Mouse (Mus musculus): ENCODE measurements around the gene Emid1. TPM values are rescaled to one million over a fixed set of nuclear protein-coding genes. Genes with fewer than 3 reads are reported as not detected.
A peak's percentile ranks its signal among the peaks of the same experiment; 100 is the strongest.

Gene Emid1
- polyA plus RNA-seq, 1 experiment from 2014 or later = 178 TPM

GRCm38 (mm10) chr11:5175141-5175540 lies 23.1 kb upstream of the Emid1 start:
- no peaks in the 10 kb centered on the region for H3K36me3 ChIP-seq (ENCODE audit: control insufficient read depth, insufficient read depth, low read length)
- H3K9ac ChIP-seq (ENCODE audit: low read depth, low read length) = no peak overlapping the region
- no peaks in the 10 kb centered on the region for H3K9me3 ChIP-seq (ENCODE audit: control insufficient read depth, low read length)
- no peak overlapping the region for H3K4me2 ChIP-seq (replicated peaks; ENCODE audit: low read depth, low read length)
- no peak overlapping the region for H3K4me3 ChIP-seq (ENCODE audit: low read length)
- H3K27ac ChIP-seq (ENCODE audit: low read depth, low read length) = no peak overlapping the region
- WGBS = 91% methylated on average over 7 of the region's 7 CpGs
- H3K4me1 ChIP-seq (ENCODE audit: control insufficient read depth, insufficient read depth, low read length) = 0 out of 2 replicates have a peak, but pooled peaks cover 4% of the 10 kb centered on the region
- no peaks in the 10 kb centered on the region for H3K27me3 ChIP-seq (ENCODE audit: control insufficient read depth, insufficient read depth, low read length)
- ATAC-seq (ENCODE audit: low FRiP score, low TSS enrichment) = no peak

GRCm38 (mm10) chr11:5172861-5173260 lies 20.8 kb upstream of the Emid1 start:
- Histone ChIP-seq H3K9ac (ENCODE audit: low read depth, low read length) (no peak overlapping the region), H3K36me3 (ENCODE audit: control insufficient read depth, insufficient read depth, low read length) (no peaks in the 10 kb centered on the region), H3K27ac (ENCODE audit: low read depth, low read length) (no peak overlapping the region), H3K4me3 (ENCODE audit: low read length) (no peak overlapping the region), H3K27me3 (ENCODE audit: control insufficient read depth, insufficient read depth, low read length) (no peaks in the 10 kb centered on the region), H3K4me2 (replicated peaks; ENCODE audit: low read depth, low read length) (no peak overlapping the region), H3K9me3 (ENCODE audit: control insufficient read depth, low read length) (no peaks in the 10 kb centered on the region), H3K4me1 (ENCODE audit: control insufficient read depth, insufficient read depth, low read length) (0 out of 2 replicates have a peak, but pooled peaks cover 4% of the 10 kb centered on the region)
- 0 out of 2 replicates have a peak, but pooled peaks have one; percentile 29 for ATAC-seq (ENCODE audit: low FRiP score, low TSS enrichment)
- 50% methylated on average over 3 of the region's 3 CpGs for WGBS

- Histone ChIP-seq H3K36me3 (ENCODE audit: control insufficient read depth, insufficient read depth, low read length) (no peaks in the 10 kb centered on the region), H3K4me3 (ENCODE audit: low read length) (no peak overlapping the region), H3K4me1 (ENCODE audit: control insufficient read depth, insufficient read depth, low read length) (peaks cover 6% of the 10 kb centered on the region), H3K27ac (ENCODE audit: low read depth, low read length) (no peak overlapping the region), H3K27me3 (ENCODE audit: control insufficient read depth, insufficient read depth, low read length) (no peaks in the 10 kb centered on the region), H3K9ac (ENCODE audit: low read depth, low read length) (no peak overlapping the region), H3K4me2 (replicated peaks; ENCODE audit: low read depth, low read length) (no peak overlapping the region), H3K9me3 (ENCODE audit: control insufficient read depth, low read length) (no peaks in the 10 kb centered on the region)
- WGBS = 70% methylated on average over 9 of the region's 9 CpGs
- no peak for ATAC-seq (ENCODE audit: low FRiP score, low TSS enrichment)
Observed at GRCm38 (mm10) chr11:5167311-5167710, 15.3 kb upstream of the Emid1 start.

- H3K27me3 ChIP-seq (ENCODE audit: control insufficient read depth, insufficient read depth, low read length) = no peaks in the 10 kb centered on the region
- H3K36me3 ChIP-seq (ENCODE audit: control insufficient read depth, insufficient read depth, low read length) = no peaks in the 10 kb centered on the region
- no peaks in the 10 kb centered on the region for H3K9me3 ChIP-seq (ENCODE audit: control insufficient read depth, low read length)
- peak overlapping the region; percentile 51; the same call in 1 of the 2 replicates for H3K27ac ChIP-seq (ENCODE audit: low read depth, low read length)
- peak overlapping the region; percentile 28; the same call in 1 of the 2 replicates for H3K9ac ChIP-seq (ENCODE audit: low read depth, low read length)
- H3K4me1 ChIP-seq (ENCODE audit: control insufficient read depth, insufficient read depth, low read length) = peaks cover 6% of the 10 kb centered on the region
- peak; percentile 58 for ATAC-seq (ENCODE audit: low FRiP score, low TSS enrichment)
- no peak overlapping the region for H3K4me2 ChIP-seq (replicated peaks; ENCODE audit: low read depth, low read length)
- no peak overlapping the region for H3K4me3 ChIP-seq (ENCODE audit: low read length)
- WGBS = 26% methylated on average over 7 of the region's 8 CpGs
Observed at GRCm38 (mm10) chr11:5165471-5165916, 13.4 kb upstream of the Emid1 start.

GRCm38 (mm10) chr11:5164310-5164709 lies 12.3 kb upstream of the Emid1 start:
- Histone ChIP-seq H3K9me3 (ENCODE audit: control insufficient read depth, low read length) (no peaks in the 10 kb centered on the region), H3K4me2 (replicated peaks; ENCODE audit: low read depth, low read length) (no peak overlapping the region), H3K4me1 (ENCODE audit: control insufficient read depth, insufficient read depth, low read length) (peaks cover 6% of the 10 kb centered on the region), H3K27ac (ENCODE audit: low read depth, low read length) (no peak overlapping the region), H3K4me3 (ENCODE audit: low read length) (no peak overlapping the region), H3K9ac (ENCODE audit: low read depth, low read length) (no peak overlapping the region), H3K27me3 (ENCODE audit: control insufficient read depth, insufficient read depth, low read length) (no peaks in the 10 kb centered on the region), H3K36me3 (ENCODE audit: control insufficient read depth, insufficient read depth, low read length) (no peaks in the 10 kb centered on the region)
- 27% methylated on average over 8 of the region's 8 CpGs for WGBS
- no peak for ATAC-seq (ENCODE audit: low FRiP score, low TSS enrichment)

- Histone ChIP-seq H3K9ac (ENCODE audit: low read depth, low read length) (no peak overlapping the region), H3K36me3 (ENCODE audit: control insufficient read depth, insufficient read depth, low read length) (no peaks in the 10 kb centered on the region), H3K27me3 (ENCODE audit: control insufficient read depth, insufficient read depth, low read length) (no peaks in the 10 kb centered on the region), H3K4me1 (ENCODE audit: control insufficient read depth, insufficient read depth, low read length) (peaks cover 6% of the 10 kb centered on the region), H3K9me3 (ENCODE audit: control insufficient read depth, low read length) (no peaks in the 10 kb centered on the region), H3K27ac (ENCODE audit: low read depth, low read length) (no peak overlapping the region), H3K4me3 (ENCODE audit: low read length) (no peak overlapping the region), H3K4me2 (replicated peaks; ENCODE audit: low read depth, low read length) (no peak overlapping the region)
- WGBS = 94% methylated on average over 8 of the region's 8 CpGs
- ATAC-seq (ENCODE audit: low FRiP score, low TSS enrichment) = no peak
Observed at GRCm38 (mm10) chr11:5163421-5163820, 11.4 kb upstream of the Emid1 start.

GRCm38 (mm10) chr11:5160722-5161485 lies 8.8 kb upstream of the Emid1 start:
- 77% methylated on average over 17 of the region's 17 CpGs for WGBS
- Histone ChIP-seq H3K9ac (ENCODE audit: low read depth, low read length) (no peak overlapping the region), H3K4me2 (replicated peaks; ENCODE audit: low read depth, low read length) (no peak overlapping the region), H3K36me3 (ENCODE audit: control insufficient read depth, insufficient read depth, low read length) (no peaks in the 10 kb centered on the region), H3K27me3 (ENCODE audit: control insufficient read depth, insufficient read depth, low read length) (no peaks in the 10 kb centered on the region), H3K4me1 (ENCODE audit: control insufficient read depth, insufficient read depth, low read length) (peaks cover 17% of the 10 kb centered on the region), H3K4me3 (ENCODE audit: low read length) (no peak overlapping the region), H3K27ac (ENCODE audit: low read depth, low read length) (no peak overlapping the region), H3K9me3 (ENCODE audit: control insufficient read depth, low read length) (no peaks in the 10 kb centered on the region)
- no peak for ATAC-seq (ENCODE audit: low FRiP score, low TSS enrichment)

- Histone ChIP-seq H3K4me2 (replicated peaks; ENCODE audit: low read depth, low read length) (no peak overlapping the region), H3K4me3 (ENCODE audit: low read length) (no peak overlapping the region), H3K9ac (ENCODE audit: low read depth, low read length) (no peak overlapping the region), H3K36me3 (ENCODE audit: control insufficient read depth, insufficient read depth, low read length) (no peaks in the 10 kb centered on the region), H3K27ac (ENCODE audit: low read depth, low read length) (no peak overlapping the region), H3K4me1 (ENCODE audit: control insufficient read depth, insufficient read depth, low read length) (peaks cover 27% of the 10 kb centered on the region), H3K9me3 (ENCODE audit: control insufficient read depth, low read length) (no peaks in the 10 kb centered on the region), H3K27me3 (ENCODE audit: control insufficient read depth, insufficient read depth, low read length) (no peaks in the 10 kb centered on the region)
- no peak for ATAC-seq (ENCODE audit: low FRiP score, low TSS enrichment)
- 63% methylated on average over 11 of the region's 11 CpGs for WGBS
Observed at GRCm38 (mm10) chr11:5158056-5158455, 6.0 kb upstream of the Emid1 start.

Measured in kidney, embryonic 14.5 days (tissue).